Mouse (Mus musculus): ENCODE measurements around the gene Sntg2. TPM values are rescaled to one million over a fixed set of nuclear protein-coding genes. Genes with fewer than 3 reads are reported as not detected.

Sntg2 gene
- polyA plus RNA-seq, 1 experiment from 2014 or later = 0.74 TPM

DNA sequence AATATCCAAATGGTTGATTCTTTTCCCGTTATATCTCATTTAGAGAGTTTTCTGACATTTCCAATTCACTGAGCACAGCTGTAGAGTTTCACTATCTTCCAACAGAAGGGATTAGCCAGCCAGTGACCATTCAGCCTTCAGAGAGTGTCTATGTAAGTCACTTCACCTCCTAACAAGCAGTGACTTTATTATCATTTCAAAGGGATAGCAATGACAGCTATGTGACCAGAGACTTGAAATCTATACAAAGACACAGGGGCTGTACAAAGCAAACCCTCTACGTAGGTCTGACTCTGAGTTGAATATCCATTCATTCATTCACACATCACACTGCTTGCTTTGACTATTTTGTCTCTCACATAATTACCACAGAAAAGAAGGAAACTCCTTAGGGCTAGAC, 138.2 kb downstream of the Sntg2 start:
- WGBS = 20% methylated on average over 2 of the region's 2 CpGs
- peak; percentile 54 for ATAC-seq (ENCODE audit: low FRiP score)

GRCm38 (mm10) chr12:30228004-30228403, 145.2 kb downstream of the Sntg2 start:
- H3K4me2 ChIP-seq = no peak overlapping the region
- H3K27ac ChIP-seq (ENCODE audit: low read depth, low read length) = no peak overlapping the region
- DNase-seq (ENCODE audit: low spot score, missing footprints) (no peak), ATAC-seq (ENCODE audit: low FRiP score) (no peak)
- 96% methylated on average over 4 of the region's 4 CpGs for WGBS
- no peaks in the 10 kb centered on the region for H3K27me3 ChIP-seq (ENCODE audit: control insufficient read depth, insufficient read depth, low read length)
- no peak overlapping the region for H3K4me3 ChIP-seq (ENCODE audit: low read depth, low read length)
- H3K36me3 ChIP-seq (ENCODE audit: control insufficient read depth, insufficient read depth, low read length) = no peaks in the 10 kb centered on the region
- no peaks in the 10 kb centered on the region for H3K4me1 ChIP-seq (ENCODE audit: control insufficient read depth, insufficient read depth, low read length)
- no peak overlapping the region for H3K9ac ChIP-seq (ENCODE audit: low read length)
- H3K9me3 ChIP-seq (ENCODE audit: control insufficient read depth, low read length) = no peaks in the 10 kb centered on the region

More for the DNA sequence above, 138.2 kb downstream of the Sntg2 start:
- peaks cover 9% of the 10 kb centered on the region; the same call in 1 of the 2 replicates for H3K4me1 ChIP-seq (ENCODE audit: control insufficient read depth, insufficient read depth, low read length)
- DNase-seq (ENCODE audit: low spot score, missing footprints) = peak; percentile 78
- no peaks in the 10 kb centered on the region for H3K9me3 ChIP-seq (ENCODE audit: control insufficient read depth, low read length)
- H3K27me3 ChIP-seq (ENCODE audit: control insufficient read depth, insufficient read depth, low read length) = no peaks in the 10 kb centered on the region; the same call in 1 of the 2 replicates
- no peak overlapping the region for H3K27ac ChIP-seq (ENCODE audit: low read depth, low read length)
- H3K36me3 ChIP-seq (ENCODE audit: control insufficient read depth, insufficient read depth, low read length) = no peaks in the 10 kb centered on the region
- no peak overlapping the region for H3K9ac ChIP-seq (ENCODE audit: low read length)
- H3K4me3 ChIP-seq (ENCODE audit: low read depth, low read length) = no peak overlapping the region
- no peak overlapping the region for H3K4me2 ChIP-seq

DNA sequence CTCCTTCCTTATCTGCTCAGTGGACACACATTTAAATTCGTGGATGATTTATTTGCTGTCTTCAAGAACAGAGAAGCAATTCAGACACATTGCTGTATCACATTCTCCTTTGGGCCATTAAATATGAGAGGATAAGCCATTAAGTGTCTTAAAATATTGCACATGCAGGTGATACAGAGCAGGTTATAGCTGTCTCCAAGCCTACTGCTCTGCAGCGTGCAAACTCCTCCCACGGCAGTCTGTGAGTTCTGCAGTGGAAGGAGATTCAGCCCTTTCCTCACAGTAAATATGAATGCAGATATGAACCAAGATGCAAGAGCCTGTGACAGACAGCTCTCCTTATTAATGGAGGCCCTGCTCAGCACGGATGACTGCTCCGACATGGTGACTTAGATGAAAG, 146.9 kb downstream of the Sntg2 start:
- H3K9me3 ChIP-seq (ENCODE audit: control insufficient read depth, low read length) = no peaks in the 10 kb centered on the region
- no peaks in the 10 kb centered on the region for H3K4me1 ChIP-seq (ENCODE audit: control insufficient read depth, insufficient read depth, low read length)
- no peak overlapping the region for H3K4me2 ChIP-seq
- H3K27ac ChIP-seq (ENCODE audit: low read depth, low read length) = no peak overlapping the region
- no peak overlapping the region for H3K9ac ChIP-seq (ENCODE audit: low read length)
- 90% methylated on average over 5 of the region's 5 CpGs for WGBS
- no peak for ATAC-seq (ENCODE audit: low FRiP score)
- H3K27me3 ChIP-seq (ENCODE audit: control insufficient read depth, insufficient read depth, low read length) = no peaks in the 10 kb centered on the region
- no peaks in the 10 kb centered on the region for H3K36me3 ChIP-seq (ENCODE audit: control insufficient read depth, insufficient read depth, low read length)
- no peak for DNase-seq (ENCODE audit: low spot score, missing footprints)
- H3K4me3 ChIP-seq (ENCODE audit: low read depth, low read length) = no peak overlapping the region

- Histone ChIP-seq H3K4me3 (ENCODE audit: low read depth, low read length) (no peak overlapping the region), H3K27me3 (ENCODE audit: control insufficient read depth, insufficient read depth, low read length) (no peaks in the 10 kb centered on the region), H3K27ac (ENCODE audit: low read depth, low read length) (no peak overlapping the region), H3K36me3 (ENCODE audit: control insufficient read depth, insufficient read depth, low read length) (no peaks in the 10 kb centered on the region), H3K9ac (ENCODE audit: low read length) (no peak overlapping the region), H3K9me3 (ENCODE audit: control insufficient read depth, low read length) (no peaks in the 10 kb centered on the region), H3K4me1 (ENCODE audit: control insufficient read depth, insufficient read depth, low read length) (no peaks in the 10 kb centered on the region), H3K4me2 (no peak overlapping the region)
- ATAC-seq (ENCODE audit: low FRiP score) (no peak), DNase-seq (ENCODE audit: low spot score, missing footprints) (no peak)
- 87% methylated on average over 6 of the region's 6 CpGs for WGBS
These were observed 156.3 kb downstream of the Sntg2 start for GRCm38 (mm10) chr12:30216762-30217441.

DNA sequence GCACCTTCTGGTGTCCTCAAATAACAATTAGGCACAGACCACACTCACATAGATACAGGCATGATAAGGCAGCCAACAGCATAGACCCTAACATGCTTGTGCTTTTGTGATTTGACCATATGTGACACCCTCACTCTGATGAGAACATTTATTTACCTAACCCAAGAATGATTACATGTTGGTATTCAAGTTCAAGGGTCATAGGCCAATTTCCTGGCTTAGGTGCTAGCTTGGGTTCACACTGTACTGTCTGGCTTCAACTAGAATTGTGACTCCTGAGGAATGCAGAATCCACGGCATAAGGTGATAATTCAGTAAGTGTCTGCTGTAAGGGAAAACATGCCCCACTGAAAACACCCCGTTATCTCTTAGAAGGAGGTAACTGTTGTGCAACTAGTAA, 158.4 kb downstream of the Sntg2 start:
- Histone ChIP-seq H3K4me3 (ENCODE audit: low read depth, low read length) (no peak overlapping the region), H3K27me3 (ENCODE audit: control insufficient read depth, insufficient read depth, low read length) (no peaks in the 10 kb centered on the region), H3K9me3 (ENCODE audit: control insufficient read depth, low read length) (no peaks in the 10 kb centered on the region), H3K9ac (ENCODE audit: low read length) (no peak overlapping the region), H3K36me3 (ENCODE audit: control insufficient read depth, insufficient read depth, low read length) (no peaks in the 10 kb centered on the region), H3K4me2 (no peak overlapping the region), H3K4me1 (ENCODE audit: control insufficient read depth, insufficient read depth, low read length) (no peaks in the 10 kb centered on the region), H3K27ac (ENCODE audit: low read depth, low read length) (no peak overlapping the region)
- WGBS = 87% methylated on average over 2 of the region's 2 CpGs
- DNase-seq (ENCODE audit: low spot score, missing footprints) (no peak), ATAC-seq (ENCODE audit: low FRiP score) (no peak)

- no peak overlapping the region for H3K27ac ChIP-seq (ENCODE audit: low read depth, low read length)
- WGBS = 86% methylated on average over 2 of the region's 2 CpGs
- no peaks in the 10 kb centered on the region for H3K4me1 ChIP-seq (ENCODE audit: control insufficient read depth, insufficient read depth, low read length)
- DNase-seq (ENCODE audit: low spot score, missing footprints) (no peak), ATAC-seq (ENCODE audit: low FRiP score) (no peak)
- no peak overlapping the region for H3K4me2 ChIP-seq
- no peaks in the 10 kb centered on the region for H3K36me3 ChIP-seq (ENCODE audit: control insufficient read depth, insufficient read depth, low read length)
- H3K27me3 ChIP-seq (ENCODE audit: control insufficient read depth, insufficient read depth, low read length) = no peaks in the 10 kb centered on the region
- no peak overlapping the region for H3K4me3 ChIP-seq (ENCODE audit: low read depth, low read length)
- no peak overlapping the region for H3K9ac ChIP-seq (ENCODE audit: low read length)
- no peaks in the 10 kb centered on the region for H3K9me3 ChIP-seq (ENCODE audit: control insufficient read depth, low read length)
These were observed 162.8 kb downstream of the Sntg2 start for GRCm38 (mm10) chr12:30210388-30210787.

DNA sequence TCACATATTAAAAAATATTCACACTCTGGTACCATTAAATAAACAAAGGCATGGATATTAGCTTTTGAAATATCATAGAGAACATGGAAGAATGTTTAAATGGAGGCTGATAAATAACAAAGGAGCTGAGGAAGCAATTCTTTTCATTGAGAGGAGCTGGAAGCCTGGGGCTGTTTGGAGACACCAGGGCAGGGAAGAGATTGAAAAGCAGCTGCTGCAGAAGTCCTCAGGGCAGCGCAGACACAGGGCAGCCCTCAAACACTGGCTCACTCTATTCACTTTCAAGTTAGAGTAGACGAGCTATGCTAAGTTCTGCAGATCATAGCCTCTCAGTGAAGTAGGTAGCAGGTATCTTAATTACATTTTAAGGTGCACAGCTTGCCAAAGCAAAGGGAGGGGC, 164.6 kb downstream of the Sntg2 start:
- DNase-seq (ENCODE audit: low spot score, missing footprints) (no peak), ATAC-seq (ENCODE audit: low FRiP score) (no peak)
- WGBS = 63% methylated on average over 2 of the region's 2 CpGs
- Histone ChIP-seq H3K4me2 (no peak overlapping the region), H3K9me3 (ENCODE audit: control insufficient read depth, low read length) (no peaks in the 10 kb centered on the region), H3K27me3 (ENCODE audit: control insufficient read depth, insufficient read depth, low read length) (no peaks in the 10 kb centered on the region), H3K9ac (ENCODE audit: low read length) (no peak overlapping the region), H3K4me1 (ENCODE audit: control insufficient read depth, insufficient read depth, low read length) (no peaks in the 10 kb centered on the region), H3K27ac (ENCODE audit: low read depth, low read length) (no peak overlapping the region), H3K36me3 (ENCODE audit: control insufficient read depth, insufficient read depth, low read length) (no peaks in the 10 kb centered on the region), H3K4me3 (ENCODE audit: low read depth, low read length) (no peak overlapping the region)

DNA sequence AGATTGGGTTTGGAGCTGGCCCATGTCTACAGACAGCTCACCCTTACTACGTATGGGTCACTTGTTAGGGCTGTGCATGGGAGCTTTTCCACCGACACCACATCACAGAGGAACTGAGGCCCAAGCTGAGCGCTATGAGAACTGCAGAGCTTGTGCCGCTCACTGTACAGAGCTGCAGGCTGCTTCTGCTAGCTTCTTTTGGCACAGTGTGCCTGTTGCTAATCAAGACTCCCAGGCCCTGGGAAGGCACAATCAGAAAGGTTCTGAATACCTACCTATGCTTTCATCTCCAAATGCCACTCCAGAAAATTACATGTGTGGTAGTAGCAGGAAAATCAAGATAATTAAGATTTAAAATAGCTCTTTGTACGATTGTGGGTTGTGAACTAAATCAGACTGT, 165.1 kb downstream of the Sntg2 start:
- no peak for ATAC-seq (ENCODE audit: low FRiP score)
- DNase-seq (ENCODE audit: low spot score, missing footprints) = no peak
- Histone ChIP-seq H3K4me1 (ENCODE audit: control insufficient read depth, insufficient read depth, low read length) (no peaks in the 10 kb centered on the region), H3K9me3 (ENCODE audit: control insufficient read depth, low read length) (no peaks in the 10 kb centered on the region), H3K4me2 (no peak overlapping the region), H3K27me3 (ENCODE audit: control insufficient read depth, insufficient read depth, low read length) (no peaks in the 10 kb centered on the region), H3K36me3 (ENCODE audit: control insufficient read depth, insufficient read depth, low read length) (no peaks in the 10 kb centered on the region), H3K9ac (ENCODE audit: low read length) (no peak overlapping the region), H3K4me3 (ENCODE audit: low read depth, low read length) (no peak overlapping the region), H3K27ac (ENCODE audit: low read depth, low read length) (no peak overlapping the region)
- WGBS = 88% methylated on average over 5 of the region's 5 CpGs

GRCm38 (mm10) chr12:30204457-30204856, 168.7 kb downstream of the Sntg2 start:
- DNase-seq (ENCODE audit: low spot score, missing footprints) = no peak
- no peak overlapping the region for H3K9ac ChIP-seq (ENCODE audit: low read length)
- H3K27me3 ChIP-seq (ENCODE audit: control insufficient read depth, insufficient read depth, low read length) = no peaks in the 10 kb centered on the region; the same call in 1 of the 2 replicates
- H3K4me1 ChIP-seq (ENCODE audit: control insufficient read depth, insufficient read depth, low read length) = no peaks in the 10 kb centered on the region
- no peak overlapping the region for H3K4me3 ChIP-seq (ENCODE audit: low read depth, low read length)
- no peak overlapping the region for H3K4me2 ChIP-seq
- no peaks in the 10 kb centered on the region for H3K36me3 ChIP-seq (ENCODE audit: control insufficient read depth, insufficient read depth, low read length)
- WGBS = 82% methylated on average over 4 of the region's 4 CpGs
- H3K9me3 ChIP-seq (ENCODE audit: control insufficient read depth, low read length) = no peaks in the 10 kb centered on the region
- no peak for ATAC-seq (ENCODE audit: low FRiP score)
- H3K27ac ChIP-seq (ENCODE audit: low read depth, low read length) = no peak overlapping the region

Measured in midbrain, embryonic 11.5 days (tissue).